Mouse (Mus musculus): ENCODE data around the gene Ntm. TPM values are rescaled to one million over a fixed set of nuclear protein-coding genes. Genes with fewer than 3 reads are reported as not detected.

The Ntm gene
- polyA plus RNA-seq, 1 experiment from 2014 or later = not detected

DNA sequence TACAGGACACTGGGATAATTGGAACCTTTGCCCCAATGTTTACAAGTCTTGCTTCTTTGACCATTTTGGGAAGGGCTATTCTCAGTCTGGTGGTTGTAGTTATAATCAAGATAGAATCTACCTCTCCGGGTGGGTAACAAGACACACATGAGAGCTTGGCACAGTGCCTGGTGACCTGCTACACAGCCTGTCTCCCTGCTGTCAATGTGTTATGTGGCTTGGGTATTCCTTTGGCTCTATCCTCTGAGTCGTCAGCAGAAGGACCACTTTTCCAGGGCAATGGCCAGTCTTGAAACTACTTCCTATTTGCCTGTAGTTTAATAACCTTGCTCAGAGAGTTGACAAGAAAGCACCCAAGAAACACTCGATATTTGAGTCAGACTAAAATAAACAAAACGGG is 575.8 kb downstream of the Ntm start:
- WGBS (ENCODE audit: missing documents) = 73% methylated on average over 4 of the region's 4 CpGs
- Histone ChIP-seq H3K36me3 (ENCODE audit: inconsistent target) (no peaks in the 10 kb centered on the region), H3K79me2 (ENCODE audit: inconsistent target) (no peaks in the 10 kb centered on the region), H3K27ac (no peak overlapping the region), H3K4me3 (ENCODE audit: inconsistent target) (no peak overlapping the region)

DNA sequence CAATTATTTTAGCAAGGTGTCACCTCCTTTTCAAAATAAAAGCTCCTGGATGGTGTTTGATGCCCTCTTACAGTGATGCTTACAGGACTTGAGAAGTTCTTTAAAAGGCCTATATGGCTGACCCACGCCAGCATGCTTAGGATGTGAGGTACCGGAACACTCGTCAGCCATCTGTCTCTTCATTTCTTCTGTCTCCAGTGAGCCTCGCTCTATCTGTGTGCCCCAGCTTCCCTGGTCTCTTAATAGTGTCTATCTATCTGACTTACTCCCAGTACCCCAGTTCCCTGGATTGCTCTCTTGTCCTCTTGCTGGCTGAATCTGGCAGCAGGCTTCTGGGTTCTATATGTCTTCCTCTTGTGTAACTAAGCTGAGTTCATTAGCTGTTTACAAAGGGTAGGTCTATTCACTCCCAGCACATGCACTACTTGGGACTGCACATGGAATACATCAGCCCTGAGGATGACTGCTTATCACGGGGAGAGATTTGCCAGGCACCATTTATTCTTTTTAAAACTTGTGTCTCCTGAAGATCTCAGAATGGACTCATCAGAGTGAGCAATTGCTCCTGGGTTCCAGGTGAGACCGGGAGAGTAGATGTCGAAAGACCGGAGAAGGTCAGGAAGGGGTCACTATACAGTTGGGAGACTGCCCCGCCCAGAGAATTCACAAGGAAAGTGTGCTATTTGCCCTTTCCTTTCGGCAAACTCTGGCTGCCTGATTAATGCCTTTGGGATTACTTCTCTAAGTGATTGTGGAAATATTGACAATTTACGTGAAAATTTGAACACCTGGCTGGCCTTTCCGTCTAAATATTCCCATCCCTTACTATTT is 585.6 kb downstream of the Ntm start:
- Histone ChIP-seq H3K4me3 (ENCODE audit: inconsistent target) (no peak overlapping the region), H3K36me3 (ENCODE audit: inconsistent target) (no peaks in the 10 kb centered on the region), H3K79me2 (ENCODE audit: inconsistent target) (no peaks in the 10 kb centered on the region), H3K27ac (no peak overlapping the region)
- WGBS (ENCODE audit: missing documents) = 82% methylated on average over 12 of the region's 12 CpGs

DNA sequence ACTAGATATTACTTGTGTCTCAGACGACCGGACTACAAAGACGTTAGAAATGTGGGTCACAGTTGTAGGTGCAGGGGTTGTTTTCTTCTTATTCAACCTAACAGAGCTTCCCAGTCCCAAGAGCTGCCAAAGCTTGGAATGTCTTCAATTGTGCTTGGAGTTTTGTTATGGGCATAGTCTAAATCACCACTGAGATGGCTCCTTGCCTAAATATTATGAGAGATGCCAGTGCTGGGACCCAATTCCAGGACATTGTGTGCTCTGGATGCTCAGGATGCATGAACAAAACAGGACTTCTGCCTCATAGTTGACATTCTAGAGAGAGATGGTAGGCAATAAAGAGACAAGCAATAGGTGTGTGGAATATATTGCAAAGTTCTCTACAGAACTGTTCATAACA is 591.6 kb downstream of the Ntm start:
- 95% methylated on average over 3 of the region's 3 CpGs for WGBS (ENCODE audit: missing documents)
- no peaks in the 10 kb centered on the region for H3K79me2 ChIP-seq (ENCODE audit: inconsistent target)

DNA sequence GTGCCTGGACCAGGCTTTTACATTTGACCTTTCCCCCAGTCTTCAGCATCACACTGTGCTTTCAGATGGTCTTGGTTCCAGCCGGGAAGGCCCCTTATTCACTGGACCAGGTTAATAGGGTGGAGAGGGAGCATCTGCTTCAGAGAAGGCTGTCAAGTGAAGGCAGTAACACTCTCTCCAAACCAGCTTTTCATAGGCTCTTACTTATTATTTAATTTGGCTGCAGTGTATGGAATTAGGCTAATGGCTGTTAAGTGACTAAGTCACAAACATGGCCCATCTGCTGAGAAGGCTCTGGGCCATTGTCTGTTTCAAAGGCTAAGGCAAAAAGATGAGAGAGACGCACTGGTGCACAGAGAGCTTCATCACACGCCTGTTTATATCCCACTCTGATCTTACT is 593.3 kb downstream of the Ntm start:
- Histone ChIP-seq H3K4me3 (ENCODE audit: inconsistent target) (no peak overlapping the region), H3K27ac (no peak overlapping the region), H3K36me3 (ENCODE audit: inconsistent target) (no peaks in the 10 kb centered on the region), H3K79me2 (ENCODE audit: inconsistent target) (no peaks in the 10 kb centered on the region)
- 87% methylated on average over 3 of the region's 3 CpGs for WGBS (ENCODE audit: missing documents)

More for the DNA sequence above, 591.6 kb downstream of the Ntm start:
- Histone ChIP-seq H3K36me3 (ENCODE audit: inconsistent target) (no peaks in the 10 kb centered on the region), H3K4me3 (ENCODE audit: inconsistent target) (no peak overlapping the region), H3K27ac (no peak overlapping the region)

DNA sequence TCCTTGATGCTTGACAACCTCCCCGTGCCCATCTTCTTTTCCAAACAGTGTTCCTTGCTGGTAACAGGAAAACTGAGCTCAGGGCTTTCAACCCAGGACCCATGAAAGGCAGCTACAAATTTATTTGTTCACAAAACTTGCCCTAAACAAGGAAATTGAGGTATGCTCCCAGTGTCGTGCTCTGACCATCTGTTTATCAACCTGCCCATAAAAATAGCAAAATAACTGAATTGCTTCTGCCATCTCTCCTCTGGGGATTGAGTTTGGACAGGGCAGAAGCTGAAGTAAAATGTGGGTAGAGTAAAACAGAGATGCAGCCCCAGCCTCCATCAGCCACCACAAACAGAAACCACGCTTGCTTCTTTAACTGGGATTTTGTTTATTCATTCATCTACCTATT is 594.6 kb downstream of the Ntm start:
- no peaks in the 10 kb centered on the region for H3K79me2 ChIP-seq (ENCODE audit: inconsistent target)
- H3K36me3 ChIP-seq (ENCODE audit: inconsistent target) = no peaks in the 10 kb centered on the region
- 60% methylated on average over 3 of the region's 3 CpGs for WGBS (ENCODE audit: missing documents)
- no peak overlapping the region for H3K27ac ChIP-seq
- no peak overlapping the region for H3K4me3 ChIP-seq (ENCODE audit: inconsistent target)

DNA sequence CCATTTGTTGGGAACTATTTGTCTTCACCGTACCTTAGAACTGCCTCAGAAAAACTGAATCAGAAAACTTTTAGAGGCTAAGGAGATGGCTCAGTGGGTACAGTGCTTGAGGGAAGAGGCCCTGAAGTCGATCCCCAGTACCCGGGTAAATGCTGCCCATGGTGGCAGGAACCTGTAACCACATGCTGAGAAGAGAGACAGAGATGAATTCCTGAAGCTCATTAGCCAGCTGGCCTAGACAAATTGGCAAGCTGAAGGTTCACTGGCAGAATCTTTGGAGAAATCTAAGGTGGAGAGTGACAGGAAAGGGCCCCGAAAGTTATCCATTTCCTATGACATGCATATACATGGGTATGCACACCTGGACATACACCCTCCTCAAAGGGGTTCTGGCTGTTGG is 605.1 kb downstream of the Ntm start:
- no peaks in the 10 kb centered on the region for H3K79me2 ChIP-seq (ENCODE audit: inconsistent target)
- no peak overlapping the region for H3K27ac ChIP-seq
- no peaks in the 10 kb centered on the region for H3K36me3 ChIP-seq (ENCODE audit: inconsistent target)
- no peak overlapping the region for H3K4me3 ChIP-seq (ENCODE audit: inconsistent target)
- WGBS (ENCODE audit: missing documents) = 79% methylated on average over 4 of the region's 4 CpGs

DNA sequence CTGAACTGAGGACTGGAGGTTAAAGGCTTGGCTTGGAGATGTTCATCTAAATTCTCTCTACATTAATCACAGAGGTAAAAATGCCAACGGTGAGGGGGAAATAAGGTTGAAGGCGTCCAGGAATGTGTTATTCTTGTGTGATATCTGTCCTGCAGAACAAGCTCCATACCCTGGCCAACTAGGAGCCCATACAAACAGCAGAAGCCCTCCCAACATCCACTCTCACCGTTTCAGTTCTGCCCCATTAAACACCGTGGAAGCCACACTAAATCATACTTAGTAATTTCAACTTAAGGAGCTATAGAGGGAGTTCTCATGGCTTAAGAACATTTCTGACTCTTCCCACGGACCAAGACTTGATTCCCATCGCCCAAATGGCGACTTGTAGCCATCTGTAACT is 620.6 kb downstream of the Ntm start:
- WGBS (ENCODE audit: missing documents) = 70% methylated on average over 7 of the region's 7 CpGs
- Histone ChIP-seq H3K79me2 (ENCODE audit: inconsistent target) (no peaks in the 10 kb centered on the region), H3K36me3 (ENCODE audit: inconsistent target) (no peaks in the 10 kb centered on the region), H3K27ac (no peak overlapping the region), H3K4me3 (ENCODE audit: inconsistent target) (no peak overlapping the region)

DNA sequence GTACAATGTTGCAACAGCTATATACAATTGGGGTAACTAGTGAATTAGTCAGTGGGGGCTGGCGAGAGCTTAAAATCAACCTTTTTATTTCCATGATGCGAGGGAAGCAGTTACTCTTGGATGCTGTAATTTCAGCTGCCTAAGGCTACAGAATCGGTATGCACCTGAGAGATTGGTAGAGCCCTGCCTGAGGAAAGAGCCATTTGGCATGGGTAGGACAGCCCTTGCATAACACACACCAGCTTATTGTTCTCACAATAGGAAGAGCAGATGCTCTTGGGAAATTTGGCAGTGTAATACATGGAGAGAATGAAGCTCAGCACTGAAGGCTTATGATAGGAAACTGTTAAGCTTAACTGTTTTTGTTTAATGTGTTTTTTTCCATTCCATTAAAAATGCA is 621.6 kb downstream of the Ntm start:
- no peaks in the 10 kb centered on the region for H3K36me3 ChIP-seq (ENCODE audit: inconsistent target)
- H3K27ac ChIP-seq = no peak overlapping the region
- no peaks in the 10 kb centered on the region for H3K79me2 ChIP-seq (ENCODE audit: inconsistent target)
- no peak overlapping the region for H3K4me3 ChIP-seq (ENCODE audit: inconsistent target)
- 100% methylated on average over 3 of the region's 3 CpGs for WGBS (ENCODE audit: missing documents)

DNA sequence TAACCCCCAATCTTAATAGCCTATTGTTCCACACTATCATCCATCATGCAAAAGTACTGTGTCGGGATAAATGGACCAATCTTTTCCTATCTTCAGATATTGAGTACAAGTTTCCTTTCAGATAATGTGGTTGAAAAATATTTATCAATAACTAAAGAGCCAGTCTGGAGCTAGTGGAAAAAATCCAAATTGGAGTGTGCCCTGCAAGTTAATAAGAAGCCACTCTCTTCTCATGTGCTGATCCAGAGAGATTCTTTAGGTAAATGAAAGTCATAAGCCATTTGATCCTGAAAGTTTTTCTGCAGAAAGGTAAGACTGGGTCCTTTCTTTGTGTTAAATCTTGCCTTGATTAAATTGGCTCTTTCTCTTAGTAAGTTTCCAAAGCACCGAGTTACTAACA is 627.3 kb downstream of the Ntm start:
- Histone ChIP-seq H3K27ac (no peak overlapping the region), H3K4me3 (ENCODE audit: inconsistent target) (no peak overlapping the region), H3K79me2 (ENCODE audit: inconsistent target) (no peaks in the 10 kb centered on the region), H3K36me3 (ENCODE audit: inconsistent target) (no peaks in the 10 kb centered on the region)
- WGBS (ENCODE audit: missing documents) = 91% methylated on average over 2 of the region's 2 CpGs

DNA sequence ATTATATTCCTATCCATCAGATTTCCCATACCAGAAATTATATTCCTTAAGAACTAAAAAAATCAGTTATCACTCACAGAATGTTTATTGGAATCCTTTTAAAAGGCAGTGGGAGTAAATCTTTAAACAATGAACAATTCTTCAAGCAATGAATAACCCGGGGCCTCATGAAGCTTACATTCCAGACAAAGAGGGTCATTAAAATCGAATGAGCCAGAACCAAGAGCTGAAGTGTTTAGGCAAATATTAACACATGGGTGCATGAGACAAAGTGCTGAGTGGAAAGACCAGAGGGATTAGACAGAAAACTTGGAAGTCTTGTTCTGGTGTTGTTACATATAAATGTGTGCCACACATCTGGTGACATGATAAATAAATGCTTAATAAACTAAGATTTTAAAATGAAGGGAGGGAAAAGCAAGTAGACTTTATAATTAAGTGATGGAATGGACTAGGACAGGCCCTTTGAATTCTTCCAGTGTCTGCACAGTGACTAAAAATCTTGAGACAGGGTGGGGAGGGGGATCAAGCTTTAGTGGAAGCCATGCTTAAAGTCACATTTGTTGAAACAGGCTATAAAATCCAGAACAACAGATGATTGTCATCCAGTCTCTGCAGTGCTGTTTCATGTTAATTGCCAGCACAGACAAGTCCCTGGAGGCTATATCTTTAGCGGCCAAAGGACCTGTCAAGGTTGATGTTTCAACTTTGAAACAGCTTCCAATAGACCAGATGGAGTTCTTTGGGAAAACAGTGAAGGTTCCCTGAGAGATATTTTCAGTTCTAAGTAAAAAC is 630.4 kb downstream of the Ntm start:
- Histone ChIP-seq H3K4me3 (ENCODE audit: inconsistent target) (no peak overlapping the region), H3K79me2 (ENCODE audit: inconsistent target) (no peaks in the 10 kb centered on the region), H3K27ac (no peak overlapping the region), H3K36me3 (ENCODE audit: inconsistent target) (no peaks in the 10 kb centered on the region)
- WGBS (ENCODE audit: missing documents) = 75% methylated on average over 3 of the region's 3 CpGs

DNA sequence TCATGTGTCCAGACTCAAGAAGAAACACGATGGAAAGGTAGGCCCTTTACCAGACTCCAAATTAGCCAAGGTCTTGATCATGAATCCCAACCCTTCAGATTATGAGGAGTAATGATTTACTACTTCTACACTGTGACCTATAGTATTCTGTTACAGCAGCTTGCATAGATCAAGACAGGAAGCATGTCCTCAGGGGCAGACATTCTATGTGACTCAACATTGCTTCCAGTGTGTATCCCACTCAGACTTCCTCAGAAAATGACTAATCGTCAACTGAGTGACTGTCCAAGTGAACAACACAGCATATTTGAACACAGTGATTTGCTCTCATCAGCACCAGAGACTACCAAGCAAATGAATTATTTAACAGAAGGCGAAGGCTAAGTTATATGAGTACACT is 632.5 kb downstream of the Ntm start:
- WGBS (ENCODE audit: missing documents) = 62% methylated on average over 3 of the region's 3 CpGs
- H3K4me3 ChIP-seq (ENCODE audit: inconsistent target) = no peak overlapping the region
- H3K27ac ChIP-seq = no peak overlapping the region
- no peaks in the 10 kb centered on the region for H3K36me3 ChIP-seq (ENCODE audit: inconsistent target)
- no peaks in the 10 kb centered on the region for H3K79me2 ChIP-seq (ENCODE audit: inconsistent target)

DNA sequence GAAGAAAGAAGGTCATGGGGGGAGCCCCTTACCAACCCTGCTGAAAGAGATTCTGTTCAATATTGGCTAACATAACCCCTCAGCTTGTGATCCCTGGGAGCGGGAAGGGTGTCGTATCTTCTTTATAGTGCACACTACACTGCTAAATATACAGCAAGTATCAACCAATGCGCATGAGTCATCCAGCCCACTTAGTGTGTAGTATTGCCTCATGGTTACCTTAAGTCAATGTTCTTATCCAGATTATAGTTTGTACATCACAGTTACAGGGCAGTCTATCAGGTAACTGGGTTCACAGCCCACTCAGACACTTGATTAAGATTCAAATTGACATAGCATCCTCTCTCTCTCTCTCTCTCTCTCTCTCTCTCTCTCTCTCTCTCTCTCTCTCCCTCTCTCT is 636.7 kb downstream of the Ntm start:
- no peaks in the 10 kb centered on the region for H3K79me2 ChIP-seq (ENCODE audit: inconsistent target)
- H3K36me3 ChIP-seq (ENCODE audit: inconsistent target) = no peaks in the 10 kb centered on the region
- no peak overlapping the region for H3K27ac ChIP-seq
- no peak overlapping the region for H3K4me3 ChIP-seq (ENCODE audit: inconsistent target)
- 94% methylated on average over 3 of the region's 3 CpGs for WGBS (ENCODE audit: missing documents)

DNA sequence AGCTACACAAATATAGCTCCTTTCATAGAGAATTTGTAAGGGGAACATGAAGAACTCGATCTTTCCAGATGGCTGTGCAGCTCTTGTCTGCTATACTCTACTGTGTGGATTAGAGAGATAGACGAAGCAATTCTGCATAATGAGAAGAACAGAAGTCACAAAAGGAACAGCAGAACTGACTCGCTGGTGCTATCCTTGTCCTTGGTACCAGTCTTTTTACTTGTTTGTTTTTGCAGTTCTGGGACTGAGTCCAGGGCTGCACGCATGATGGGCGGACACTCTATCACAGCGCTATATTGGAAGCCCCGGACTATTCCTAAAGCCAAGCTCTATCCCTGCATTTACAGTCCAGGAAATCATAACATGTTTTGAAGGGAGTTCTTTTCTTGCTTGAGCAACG is 637.8 kb downstream of the Ntm start:
- no peaks in the 10 kb centered on the region for H3K36me3 ChIP-seq (ENCODE audit: inconsistent target)
- 88% methylated on average over 8 of the region's 8 CpGs for WGBS (ENCODE audit: missing documents)
- H3K4me3 ChIP-seq (ENCODE audit: inconsistent target) = no peak overlapping the region
- no peak overlapping the region for H3K27ac ChIP-seq
- H3K79me2 ChIP-seq (ENCODE audit: inconsistent target) = no peaks in the 10 kb centered on the region

DNA sequence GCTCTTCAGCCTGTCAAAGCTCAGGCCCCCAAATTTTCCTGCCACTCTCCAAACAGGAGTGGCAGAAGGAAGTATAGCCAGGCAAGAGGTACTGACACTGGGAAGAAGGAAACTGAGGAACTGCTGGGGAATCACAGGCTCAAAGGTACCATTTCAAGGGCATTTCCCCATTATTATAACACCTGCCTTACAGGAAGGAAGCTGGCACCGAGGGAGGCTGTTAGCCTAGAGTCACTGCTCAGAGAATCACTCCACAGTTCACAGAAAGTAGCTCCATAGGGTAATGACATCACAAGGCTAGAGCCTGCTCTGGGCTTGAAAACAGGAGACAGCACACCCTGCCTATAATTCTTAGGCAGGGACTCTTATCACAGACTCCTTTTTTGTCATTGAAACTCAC is 643.7 kb downstream of the Ntm start:
- Histone ChIP-seq H3K27ac (no peak overlapping the region), H3K79me2 (ENCODE audit: inconsistent target) (no peaks in the 10 kb centered on the region), H3K4me3 (ENCODE audit: inconsistent target) (no peak overlapping the region), H3K36me3 (ENCODE audit: inconsistent target) (no peaks in the 10 kb centered on the region)
- 0% methylated on average over 1 of the region's 1 CpGs for WGBS (ENCODE audit: missing documents)

DNA sequence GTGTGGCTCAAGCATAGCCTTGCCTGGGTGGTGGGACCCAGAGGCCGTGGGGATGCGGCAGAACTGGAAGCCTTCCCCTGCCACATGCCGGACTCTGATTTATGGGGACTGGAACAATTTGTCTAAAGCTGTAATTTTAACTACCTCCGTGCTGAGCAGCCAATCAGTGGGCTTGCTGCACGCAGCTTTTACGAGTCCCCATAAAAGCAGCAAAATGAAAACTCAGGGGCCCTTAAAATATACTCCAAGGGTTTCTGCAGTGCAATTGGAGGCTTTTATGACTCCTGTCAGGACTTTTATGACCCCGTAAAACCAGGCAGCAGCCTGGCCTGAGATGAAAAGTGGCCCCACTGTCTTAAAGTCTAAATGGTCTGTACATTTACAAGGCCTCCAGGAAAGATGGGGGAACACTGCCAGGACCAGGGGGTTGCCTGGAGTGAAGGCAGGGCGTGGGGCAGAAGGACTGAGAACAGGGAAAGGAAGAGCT is 644.2 kb downstream of the Ntm start:
- 11% methylated on average over 8 of the region's 8 CpGs for WGBS (ENCODE audit: missing documents)

More for the DNA sequence above, 644.2 kb downstream of the Ntm start:
- no peak overlapping the region for H3K27ac ChIP-seq
- no peaks in the 10 kb centered on the region for H3K79me2 ChIP-seq (ENCODE audit: inconsistent target)
- H3K4me3 ChIP-seq (ENCODE audit: inconsistent target) = no peak overlapping the region
- no peaks in the 10 kb centered on the region for H3K36me3 ChIP-seq (ENCODE audit: inconsistent target)
